Mouse (Mus musculus) embryonic facial prominence, embryonic 15.5 days (tissue): ENCODE data around the gene Cadm2. TPM values are rescaled to one million over a fixed set of nuclear protein-coding genes. Genes with fewer than 3 reads are reported as not detected.

Experiments used
- ATAC-seq: fragments of 200-750 bp; cut with Nextera tagmentation; 2 replicates; pipeline ENCODE4 v1.8.0; 2017; ENCODE audit warnings: low read depth, moderate TSS enrichment; ENCODE audit not compliant: insufficient number of reproducible peaks, low FRiP score, low TSS enrichment
- H3K27ac ChIP-seq: fragments of 300-500 bp; sonication (generic); replicated peaks from 2 replicates; pipeline ENCODE4 v1.5.1; 2015; ENCODE audit warnings: mild to moderate bottlenecking, inconsistent platforms
- H3K27me3 ChIP-seq: fragments of 300-500 bp; sonication (generic); 2 replicates; pipeline ENCODE4 v1.6.1; 2015; ENCODE audit warnings: inconsistent platforms
- H3K36me3 ChIP-seq: fragments of 300-500 bp; sonication (generic); 2 replicates; pipeline ENCODE4 v1.6.1; 2015; ENCODE audit warnings: mild to moderate bottlenecking, inconsistent platforms
- H3K4me1 ChIP-seq: fragments of 300-500 bp; sonication (generic); 2 replicates; pipeline ENCODE4 v1.6.1; 2015; ENCODE audit warnings: inconsistent platforms
- H3K4me2 ChIP-seq: fragments of 300-500 bp; sonication (generic); replicated peaks from 2 replicates; pipeline ENCODE4 v1.6.1; 2015; ENCODE audit warnings: mild to moderate bottlenecking, inconsistent platforms
- H3K4me3 ChIP-seq: fragments of 300-500 bp; sonication (generic); replicated peaks from 2 replicates; pipeline ENCODE4 v1.5.1; 2015; ENCODE audit warnings: mild to moderate bottlenecking, inconsistent platforms
- H3K9ac ChIP-seq: fragments of 300-500 bp; sonication (generic); 2 replicates; pipeline ENCODE4 v1.6.1; 2015; ENCODE audit warnings: inconsistent platforms
- H3K9me3 ChIP-seq: fragments of 300-500 bp; sonication (generic); replicated peaks from 2 replicates; pipeline ENCODE4 v1.6.1; 2016; ENCODE audit warnings: inconsistent platforms
- WGBS: fragments of 180-500 bp; shearing (Covaris S2); methylation state at CpG from one replicate; pipeline ENCODE4 v1.1.7; 2015; 5-methylcytosine and 5-hydroxymethylcytosine counted together
- polyA plus RNA-seq: library from polyadenylated mRNA; unstranded; fragments of >200 nt; fragmentation: Nextera tagmentation; extraction: Ambion mirVana; gene quantifications from 2 replicates; pipeline ENCODE4 v1.2.1, GENCODE M21; 2015

Cadm2 gene
- polyA plus RNA-seq, 1 experiment from 2014 or later = 3.6 TPM

DNA sequence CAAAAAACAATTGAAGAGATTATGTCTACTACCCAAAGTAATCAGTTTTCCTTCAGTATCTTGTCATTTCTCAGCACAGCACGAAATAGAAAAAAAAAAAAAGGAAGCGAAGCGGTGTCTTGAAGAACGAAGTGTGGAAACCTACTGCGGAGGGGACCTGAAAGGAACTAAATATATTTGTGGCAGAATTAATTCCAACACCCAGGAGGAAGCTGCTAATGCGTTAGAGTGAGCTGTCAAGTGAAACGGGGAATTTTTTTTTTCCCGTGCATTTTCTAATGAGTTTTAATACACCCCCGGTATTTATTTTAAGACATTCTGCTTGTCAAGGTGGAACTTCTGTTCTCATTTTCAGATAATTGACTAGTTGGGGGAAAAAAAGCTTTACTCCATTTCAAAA is 111.6 kb downstream of the Cadm2 start:
- 85% methylated on average over 9 of the region's 9 CpGs for WGBS
- H3K36me3 ChIP-seq = no peaks in the 10 kb centered on the region
- no peaks in the 10 kb centered on the region for H3K27me3 ChIP-seq
- no peak overlapping the region for H3K9ac ChIP-seq
- no peaks in the 10 kb centered on the region for H3K9me3 ChIP-seq
- no peak overlapping the region for H3K4me2 ChIP-seq
- no peak overlapping the region for H3K4me3 ChIP-seq
- ATAC-seq = no peak
- no peaks in the 10 kb centered on the region for H3K4me1 ChIP-seq
- H3K27ac ChIP-seq = no peak overlapping the region

DNA sequence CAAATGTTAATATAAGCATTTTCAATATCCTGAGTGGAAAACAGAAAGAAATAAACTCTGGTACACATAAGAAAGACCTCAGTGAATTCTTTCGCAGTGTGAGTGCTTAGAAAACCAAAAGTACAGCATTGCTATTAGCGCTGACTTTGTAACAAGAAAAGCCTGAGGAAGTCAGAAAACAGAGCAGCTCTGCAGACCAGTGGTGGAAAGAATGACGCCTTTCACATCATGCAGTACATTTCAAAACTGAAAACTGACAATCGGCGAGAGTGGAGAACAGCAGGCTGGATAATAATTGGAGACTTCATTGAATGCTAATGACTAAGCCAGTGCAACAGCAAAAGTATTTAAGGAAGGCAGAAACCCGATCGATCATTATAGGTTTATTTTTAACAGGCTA is 138.2 kb downstream of the Cadm2 start:
- 64% methylated on average over 7 of the region's 7 CpGs for WGBS

DNA sequence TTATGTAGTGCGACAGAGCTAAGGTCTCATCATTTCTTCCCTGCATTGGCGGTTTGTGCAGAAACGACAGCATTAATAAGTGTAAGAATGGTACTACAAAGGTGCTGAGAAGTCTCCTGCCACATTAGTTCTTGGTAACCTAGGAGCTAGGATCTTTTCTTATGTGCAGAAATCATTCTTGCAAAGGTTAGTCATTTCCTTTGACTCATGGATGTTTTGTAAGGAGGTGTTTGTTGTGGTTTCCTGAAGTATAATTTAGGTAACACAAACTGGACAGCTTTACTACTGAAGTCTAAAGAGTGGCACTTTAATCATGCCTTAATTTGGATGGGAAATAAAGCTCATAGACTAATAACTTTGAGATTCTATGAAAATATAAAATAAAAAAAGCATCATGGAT is 153.7 kb downstream of the Cadm2 start:
- 86% methylated on average over 3 of the region's 3 CpGs for WGBS
- no peak overlapping the region for H3K4me2 ChIP-seq
- no peak overlapping the region for H3K9ac ChIP-seq
- no peaks in the 10 kb centered on the region for H3K4me1 ChIP-seq
- no peaks in the 10 kb centered on the region for H3K36me3 ChIP-seq
- H3K9me3 ChIP-seq = no peaks in the 10 kb centered on the region
- no peak for ATAC-seq
- H3K27me3 ChIP-seq = no peaks in the 10 kb centered on the region
- no peak overlapping the region for H3K4me3 ChIP-seq
- H3K27ac ChIP-seq = no peak overlapping the region

More for the DNA sequence above, 138.2 kb downstream of the Cadm2 start:
- H3K4me2 ChIP-seq = no peak overlapping the region
- no peaks in the 10 kb centered on the region for H3K27me3 ChIP-seq
- no peak for ATAC-seq
- H3K9me3 ChIP-seq = no peaks in the 10 kb centered on the region
- no peak overlapping the region for H3K9ac ChIP-seq
- H3K36me3 ChIP-seq = no peaks in the 10 kb centered on the region
- no peaks in the 10 kb centered on the region for H3K4me1 ChIP-seq
- H3K27ac ChIP-seq = no peak overlapping the region
- no peak overlapping the region for H3K4me3 ChIP-seq

DNA sequence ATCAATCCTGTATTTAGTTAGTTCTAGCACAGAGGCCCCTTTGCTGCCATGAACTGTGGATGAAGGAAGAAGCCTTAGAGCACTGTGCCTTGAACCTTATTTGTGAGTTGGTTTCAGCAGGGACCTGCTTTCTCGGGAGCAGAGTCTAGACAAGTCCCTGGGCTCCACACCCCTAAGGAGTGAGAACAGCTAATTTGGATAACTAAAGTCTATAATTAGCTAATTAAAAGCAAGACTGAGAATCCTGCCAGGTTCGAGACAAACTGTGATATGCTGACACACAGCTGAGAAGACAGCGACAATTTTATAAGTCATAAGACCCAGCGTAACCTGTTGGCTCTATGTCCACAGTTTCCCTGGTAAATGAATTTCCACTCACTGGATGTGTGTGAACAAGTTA is 184.4 kb downstream of the Cadm2 start:
- Histone ChIP-seq H3K36me3 (no peaks in the 10 kb centered on the region), H3K27me3 (no peaks in the 10 kb centered on the region), H3K4me1 (no peaks in the 10 kb centered on the region), H3K4me2 (no peak overlapping the region), H3K27ac (no peak overlapping the region), H3K4me3 (no peak overlapping the region), H3K9me3 (no peaks in the 10 kb centered on the region), H3K9ac (no peak overlapping the region)
- no peak for ATAC-seq
- WGBS = 69% methylated on average over 4 of the region's 4 CpGs

DNA sequence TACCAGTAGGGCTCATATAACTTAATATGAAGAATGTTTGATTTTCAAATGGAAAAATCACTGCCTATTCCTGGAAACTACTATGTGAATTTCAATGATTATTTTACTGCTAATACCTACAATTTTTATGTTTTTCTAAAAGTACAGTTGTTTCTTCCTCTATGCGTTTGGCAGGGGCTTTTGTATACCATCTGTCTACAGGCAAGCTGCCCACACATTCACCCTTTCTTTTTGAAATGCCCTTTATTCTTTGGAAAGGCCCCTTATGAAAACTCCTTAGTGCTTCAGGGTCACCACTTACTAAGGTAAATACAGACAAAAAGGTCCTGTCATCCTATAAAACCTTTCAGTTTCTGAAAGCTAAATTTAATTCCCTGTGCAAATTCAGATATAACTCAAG is 195.3 kb downstream of the Cadm2 start:
- 82% methylated on average over 1 of the region's 1 CpGs for WGBS
- no peak overlapping the region for H3K4me3 ChIP-seq
- no peak overlapping the region for H3K4me2 ChIP-seq
- H3K9ac ChIP-seq = no peak overlapping the region
- ATAC-seq = no peak
- H3K36me3 ChIP-seq = no peaks in the 10 kb centered on the region
- no peaks in the 10 kb centered on the region for H3K9me3 ChIP-seq
- H3K4me1 ChIP-seq = no peaks in the 10 kb centered on the region
- no peak overlapping the region for H3K27ac ChIP-seq
- no peaks in the 10 kb centered on the region for H3K27me3 ChIP-seq

DNA sequence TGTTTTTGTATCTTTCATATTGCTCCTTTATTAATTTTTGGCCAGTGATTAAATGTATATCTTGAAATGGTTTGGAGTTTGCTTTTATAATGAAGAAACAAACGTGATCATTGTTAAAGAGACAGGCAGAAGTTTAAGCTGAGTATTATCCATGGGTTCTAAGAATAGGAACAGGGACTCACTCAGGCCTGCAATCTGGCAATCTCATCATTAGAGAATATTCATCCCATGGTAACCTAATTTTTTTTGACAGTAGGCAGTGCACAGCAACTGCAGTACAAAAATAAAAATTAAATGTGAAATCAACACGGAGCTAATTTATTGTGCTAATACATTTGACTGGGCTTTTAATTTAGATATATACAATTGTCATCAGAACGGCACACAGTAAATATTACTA is 209.8 kb downstream of the Cadm2 start:
- Histone ChIP-seq H3K9me3 (no peaks in the 10 kb centered on the region), H3K9ac (no peak overlapping the region), H3K4me2 (no peak overlapping the region), H3K4me1 (no peaks in the 10 kb centered on the region), H3K27me3 (no peaks in the 10 kb centered on the region), H3K4me3 (no peak overlapping the region), H3K27ac (no peak overlapping the region), H3K36me3 (no peaks in the 10 kb centered on the region)
- 64% methylated on average over 3 of the region's 3 CpGs for WGBS
- ATAC-seq = no peak

DNA sequence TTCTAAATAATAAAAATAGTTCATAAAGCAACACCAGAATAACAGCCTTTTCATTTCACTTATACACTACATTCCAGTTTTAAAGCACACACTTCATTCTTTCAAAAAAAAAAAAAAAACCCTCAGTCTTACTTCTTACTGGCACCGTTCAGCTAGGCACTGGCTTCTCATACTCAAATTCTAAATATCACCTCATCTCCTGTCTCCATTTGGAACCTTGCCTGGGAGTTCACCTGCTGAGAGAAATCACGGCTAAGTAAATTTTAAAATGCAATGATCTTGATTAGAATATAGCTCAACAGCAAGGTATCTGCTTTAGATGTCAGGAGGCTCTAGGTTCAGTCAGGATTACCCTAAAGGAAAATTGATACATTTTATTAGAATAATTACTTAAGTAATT is 210.2 kb downstream of the Cadm2 start:
- WGBS = 74% methylated on average over 2 of the region's 2 CpGs

DNA sequence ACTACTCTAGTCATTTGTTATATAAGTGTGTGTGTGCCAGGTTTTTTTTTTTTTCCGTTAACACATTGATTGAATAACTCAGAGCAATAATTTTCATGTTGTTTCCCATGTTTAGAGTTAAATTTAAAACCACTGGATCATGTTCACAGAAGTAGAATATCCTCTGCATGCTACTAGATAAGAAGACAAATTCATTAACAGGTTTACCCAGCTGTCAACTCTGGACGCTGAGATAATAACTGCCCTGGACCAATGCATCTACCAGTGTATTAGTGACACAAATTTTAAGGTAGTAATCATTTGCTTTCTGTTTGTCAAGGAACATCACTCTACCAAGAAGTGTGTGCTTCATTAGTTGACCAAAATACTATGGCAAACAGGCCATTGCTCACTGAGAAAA is 253.0 kb downstream of the Cadm2 start:
- no peaks in the 10 kb centered on the region for H3K27me3 ChIP-seq
- H3K4me1 ChIP-seq = no peaks in the 10 kb centered on the region
- H3K4me2 ChIP-seq = no peak overlapping the region
- H3K27ac ChIP-seq = no peak overlapping the region
- no peak overlapping the region for H3K4me3 ChIP-seq
- no peaks in the 10 kb centered on the region for H3K36me3 ChIP-seq
- 70% methylated on average over 2 of the region's 2 CpGs for WGBS
- no peak for ATAC-seq
- no peak overlapping the region for H3K9ac ChIP-seq
- no peaks in the 10 kb centered on the region for H3K9me3 ChIP-seq

More for the DNA sequence above, 210.2 kb downstream of the Cadm2 start:
- Histone ChIP-seq H3K4me1 (no peaks in the 10 kb centered on the region), H3K9me3 (no peaks in the 10 kb centered on the region), H3K27ac (no peak overlapping the region), H3K36me3 (no peaks in the 10 kb centered on the region), H3K4me3 (no peak overlapping the region), H3K9ac (no peak overlapping the region), H3K4me2 (no peak overlapping the region), H3K27me3 (no peaks in the 10 kb centered on the region)
- no peak for ATAC-seq

DNA sequence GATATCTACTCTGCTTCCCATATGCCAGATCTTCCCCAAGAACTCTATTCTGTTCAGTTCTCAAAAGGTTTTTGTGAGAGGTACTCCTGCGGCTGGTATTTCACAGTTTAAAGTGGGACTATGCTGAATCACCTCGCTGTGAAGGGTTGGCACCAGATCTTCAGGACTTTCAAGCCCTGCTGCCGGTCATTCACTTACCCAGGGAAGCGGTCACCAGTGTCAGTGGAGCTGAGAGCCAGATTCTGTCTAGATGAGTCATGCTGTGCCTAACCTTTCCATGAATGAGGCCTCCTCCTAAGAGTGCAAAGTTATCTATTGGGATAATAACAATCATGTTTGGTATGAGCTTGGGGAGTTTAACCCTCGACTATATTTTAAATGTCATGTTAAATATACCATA is 272.7 kb downstream of the Cadm2 start:
- no peaks in the 10 kb centered on the region for H3K27me3 ChIP-seq
- no peaks in the 10 kb centered on the region for H3K36me3 ChIP-seq
- H3K4me3 ChIP-seq = no peak overlapping the region
- no peak overlapping the region for H3K27ac ChIP-seq
- H3K9me3 ChIP-seq = no peaks in the 10 kb centered on the region
- 78% methylated on average over 5 of the region's 5 CpGs for WGBS
- no peak overlapping the region for H3K9ac ChIP-seq
- H3K4me2 ChIP-seq = no peak overlapping the region
- no peak for ATAC-seq
- H3K4me1 ChIP-seq = no peaks in the 10 kb centered on the region

DNA sequence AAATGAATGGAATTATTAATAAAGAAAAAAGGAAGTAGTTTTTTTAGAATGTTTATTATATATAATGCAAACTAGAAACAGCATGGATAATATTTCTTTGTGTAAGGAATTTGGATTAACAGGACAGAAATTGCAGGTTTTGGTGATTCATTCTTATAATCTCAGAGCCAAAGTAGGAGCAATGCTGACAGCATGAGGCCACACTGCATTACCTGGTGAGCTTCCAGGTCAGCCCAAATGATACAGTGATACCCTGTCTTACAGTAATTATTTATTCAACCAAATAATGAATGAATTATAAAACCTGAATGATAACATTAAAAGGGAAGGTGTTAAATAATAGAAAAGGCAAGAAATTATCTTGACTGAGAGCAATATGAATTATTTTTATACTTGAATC is 273.1 kb downstream of the Cadm2 start:
- Histone ChIP-seq H3K4me3 (no peak overlapping the region), H3K36me3 (no peaks in the 10 kb centered on the region), H3K9me3 (no peaks in the 10 kb centered on the region), H3K4me2 (no peak overlapping the region), H3K4me1 (no peaks in the 10 kb centered on the region), H3K27ac (no peak overlapping the region), H3K27me3 (no peaks in the 10 kb centered on the region), H3K9ac (no peak overlapping the region)
- no peak for ATAC-seq

DNA sequence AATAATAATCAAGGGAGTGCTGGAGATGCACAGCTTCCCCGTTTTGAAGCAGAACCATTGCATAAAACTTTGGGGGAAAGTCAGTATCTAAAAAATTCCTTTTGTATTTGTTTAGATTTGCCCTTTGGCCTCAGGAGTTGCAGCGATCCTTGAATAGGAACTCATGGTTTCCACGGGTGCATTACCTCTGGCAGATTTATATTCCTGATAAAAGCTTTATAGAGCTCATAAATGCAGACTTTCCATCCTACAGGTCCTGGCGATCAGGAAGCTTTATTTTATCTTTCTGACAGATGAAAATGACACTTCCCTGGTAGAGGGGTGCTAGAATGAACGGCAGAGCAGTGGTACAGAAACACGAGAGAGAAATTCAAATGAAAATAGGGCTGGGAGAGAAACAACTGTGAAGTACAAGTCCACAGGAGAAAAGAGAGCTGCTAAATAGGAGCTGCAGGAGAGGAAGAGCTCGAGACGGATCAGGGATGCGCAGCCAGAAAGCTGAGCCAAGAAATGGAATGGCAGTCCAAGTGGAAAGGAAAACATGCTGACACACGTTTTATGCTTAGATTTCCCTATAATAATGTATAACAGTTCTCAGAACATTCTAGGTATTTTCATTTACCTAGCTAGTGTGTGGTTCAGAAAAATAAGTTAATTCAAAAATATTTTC is 274.0 kb downstream of the Cadm2 start:
- Histone ChIP-seq H3K27me3 (no peaks in the 10 kb centered on the region), H3K36me3 (no peaks in the 10 kb centered on the region), H3K9ac (no peak overlapping the region), H3K27ac (no peak overlapping the region), H3K4me1 (no peaks in the 10 kb centered on the region), H3K4me2 (no peak overlapping the region), H3K9me3 (no peaks in the 10 kb centered on the region), H3K4me3 (no peak overlapping the region)
- 58% methylated on average over 10 of the region's 10 CpGs for WGBS
- no peak for ATAC-seq

DNA sequence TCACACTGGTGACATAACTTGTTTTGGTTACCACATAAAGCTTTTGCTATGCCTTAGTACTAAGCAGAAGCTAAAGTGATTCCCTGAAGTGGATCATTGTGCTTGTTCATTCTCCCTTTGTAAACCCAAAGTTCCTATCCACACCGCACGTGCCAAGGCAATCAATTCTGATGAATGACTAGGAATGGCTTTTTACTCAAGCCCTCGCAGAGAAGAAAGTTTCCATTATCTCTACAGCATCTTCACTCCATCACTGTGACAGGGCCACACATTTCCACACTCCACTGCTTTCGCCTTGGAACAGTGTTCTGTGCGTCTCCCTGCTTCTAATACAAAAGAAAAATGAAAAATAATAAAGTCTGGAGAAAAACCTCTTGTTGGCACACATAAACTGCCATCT is 276.5 kb downstream of the Cadm2 start:
- Histone ChIP-seq H3K36me3 (no peaks in the 10 kb centered on the region), H3K4me1 (no peaks in the 10 kb centered on the region), H3K9me3 (no peaks in the 10 kb centered on the region), H3K9ac (no peak overlapping the region), H3K27me3 (no peaks in the 10 kb centered on the region), H3K4me3 (no peak overlapping the region), H3K27ac (no peak overlapping the region), H3K4me2 (no peak overlapping the region)
- WGBS = 73% methylated on average over 5 of the region's 5 CpGs
- ATAC-seq = no peak
